Mouse (Mus musculus) megakaryocyte progenitor cell, adult 5-6 weeks (primary cell): ENCODE results near the gene Fam107b. TPM values are rescaled to one million over a fixed set of nuclear protein-coding genes. Genes with fewer than 3 reads are reported as not detected.

Experiments
- total RNA-seq, 2 experiments: library from RNA; stranded (forward) in 1 of 2; stranded (reverse) in 1 of 2; fragments of 157-497, 149-512 nt in 1 of 2; fragments of 200-1000 nt in 1 of 2; gene quantifications; 2 replicates each; pipeline versions ENCODE4 v1.2.3 to v1.2.4; 2015 to 2017

Gene Fam107b
- total RNA-seq, 2 experiments from 2014 or later, result 622 to 1,007 TPM

Other genes with a start within 250 kb of the Fam107b start
- 19.4 and 27.5 TPM in 2 replicates for gene Rpp38, start 237.8 kb upstream of the Fam107b start, total RNA-seq (2015)
- gene Rpp38, start 237.8 kb upstream of the Fam107b start, total RNA-seq (2017), result 5.8 and 13.1 TPM in 2 replicates
- gene Acbd7, start 234.3 kb upstream of the Fam107b start, total RNA-seq (2015), result 0.73 TPM in 1 of 2 replicates, not detected in the other
- gene Acbd7, start 234.3 kb upstream of the Fam107b start, total RNA-seq (2017), result not detected in 2 replicates
- gene Olah, start 173.3 kb upstream of the Fam107b start, total RNA-seq (2015), result not detected in 2 replicates
- not detected in 2 replicates for gene Olah, start 173.3 kb upstream of the Fam107b start, total RNA-seq (2017)
- not detected in 2 replicates for gene Meig1, start 147.8 kb upstream of the Fam107b start, total RNA-seq (2015)
- gene Meig1, start 147.8 kb upstream of the Fam107b start, total RNA-seq (2017), result not detected in 2 replicates
- 10.2 and 17.1 TPM in 2 replicates for gene Dclre1c, start 146.4 kb upstream of the Fam107b start, total RNA-seq (2015)
- gene Dclre1c, start 146.4 kb upstream of the Fam107b start, total RNA-seq (2017), result 9.6 and 15.3 TPM in 2 replicates
- 16.9 and 20.0 TPM in 2 replicates for gene Suv39h2, start 95.5 kb upstream of the Fam107b start, total RNA-seq (2015)
- 15.6 and 17.4 TPM in 2 replicates for gene Suv39h2, start 95.5 kb upstream of the Fam107b start, total RNA-seq (2017)
- 5.3 and 6.0 TPM in 2 replicates for gene Gm45902, start 57.7 kb upstream of the Fam107b start, total RNA-seq (2015)
- 11.9 and 12.8 TPM in 2 replicates for gene Gm45902, start 57.7 kb upstream of the Fam107b start, total RNA-seq (2017)
- gene Hspa14, start 57.7 kb upstream of the Fam107b start, total RNA-seq (2015), result 65.8 and 83.1 TPM in 2 replicates
- 172 TPM in 2 replicates for gene Hspa14, start 57.7 kb upstream of the Fam107b start, total RNA-seq (2017)
- gene Cdnf, start 57.5 kb upstream of the Fam107b start, total RNA-seq (2015), result 0.59 and 0.62 TPM in 2 replicates
- 0.25 and 0.68 TPM in 2 replicates for gene Cdnf, start 57.5 kb upstream of the Fam107b start, total RNA-seq (2017)